Mouse (Mus musculus): Measurements from ENCODE around the gene Usp20. TPM values are rescaled to one million over a fixed set of nuclear protein-coding genes. Genes with fewer than 3 reads are reported as not detected.
"Not testable (repeated sequence)": the region's sequence is repeated elsewhere in the genome, so short reads cannot be mapped to it uniquely, and the experiment has no call there.

Usp20 gene
- 22.9 and 31.3 TPM in 2 replicates for total RNA-seq (2021)
- long read RNA-seq, full-length matches to known transcripts: 16 of 35 reads
- long read RNA-seq, partial matches to known transcripts: 9 of 35 reads
- long read RNA-seq, other reads (novel, unspliced or antisense): 10 of 35 reads

GRCm38 (mm10) chr2:30981790-30982513 lies at the start of gene Usp20, which contains the start of gene BC005624:
TSS of gene Usp20 (plus strand) at chr2:30982279.
TSS of gene BC005624 (minus strand) at chr2:30982201.
- DNase-seq: peak; percentile 99

- DNase-seq: no peak
These were observed 49.0 kb upstream of the Usp20 start for GRCm38 (mm10) chr2:30933032-30933431.

GRCm38 (mm10) chr2:30933917-30934450 lies 48.1 kb upstream of the Usp20 start:
- peak; percentile 71 for DNase-seq

GRCm38 (mm10) chr2:30936808-30937207 lies 45.3 kb upstream of the Usp20 start:
- no peak for DNase-seq

GRCm38 (mm10) chr2:30937731-30938130 lies 44.3 kb upstream of the Usp20 start:
- DNase-seq: no peak

GRCm38 (mm10) chr2:30938574-30938991 lies 43.5 kb upstream of the Usp20 start:
- no peak for DNase-seq

GRCm38 (mm10) chr2:30941586-30941985 lies 40.5 kb upstream of the Usp20 start:
- no peak for DNase-seq

DNA sequence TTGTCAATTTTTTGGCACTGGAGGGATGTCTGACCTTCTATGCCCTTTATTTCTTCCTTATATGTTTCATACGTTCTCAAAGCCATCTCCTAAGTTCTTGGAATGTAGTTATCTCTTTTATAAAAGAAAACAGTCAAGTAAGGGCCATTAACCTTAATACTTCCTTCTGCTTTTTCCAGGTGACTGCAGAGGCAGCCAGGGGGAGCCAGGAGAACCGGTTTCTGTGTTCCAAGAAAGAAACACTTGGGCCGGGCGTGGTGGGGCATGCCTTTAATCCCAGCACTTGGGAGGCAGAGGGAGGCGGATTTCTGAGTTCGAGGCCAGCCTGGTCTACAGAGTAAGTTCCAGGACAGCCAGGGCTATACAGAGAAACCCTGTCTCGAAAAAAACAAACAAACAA lies 40.0 kb upstream of the Usp20 start:
- DNase-seq: not testable (repeated sequence)

- peak; percentile 33 for DNase-seq
These were observed 39.5 kb upstream of the Usp20 start for GRCm38 (mm10) chr2:30942603-30943011.

GRCm38 (mm10) chr2:30952457-30952823 lies 29.6 kb upstream of the Usp20 start:
- DNase-seq: no peak

DNA sequence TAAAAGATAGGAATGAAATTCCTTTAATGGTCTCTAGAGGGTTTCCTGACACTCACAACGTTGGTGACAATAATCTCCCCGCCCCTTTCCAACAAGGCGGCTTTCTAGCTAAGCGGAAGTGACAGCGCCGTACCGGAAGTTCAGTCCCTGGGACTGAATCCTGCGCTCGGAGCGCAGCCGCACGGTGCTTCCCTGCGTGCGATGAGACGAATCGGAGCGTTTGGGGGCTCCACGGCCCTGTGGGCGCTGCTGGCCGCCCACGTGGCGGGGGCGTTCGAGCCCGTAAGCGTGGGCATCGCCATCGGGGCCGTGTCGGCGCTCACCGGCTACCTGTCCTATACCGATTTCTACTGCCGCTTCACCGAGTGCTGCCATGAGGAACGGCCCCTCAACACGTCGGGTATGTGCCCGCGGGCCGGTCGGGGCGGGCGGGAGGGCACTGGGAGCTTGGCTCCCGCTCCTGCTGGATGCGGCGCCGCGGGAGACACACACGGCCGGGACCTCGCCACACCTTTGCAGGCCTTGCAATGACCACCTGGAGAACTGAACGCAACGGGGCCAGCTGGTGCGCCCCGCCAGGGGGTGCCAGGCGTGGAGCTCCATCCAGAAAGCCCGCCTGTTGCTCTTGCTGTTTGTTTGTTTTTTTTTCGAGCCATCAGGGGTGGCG lies 29.1 kb upstream of the Usp20 start, which contains the start of gene Tor1b:
Tor1b (plus strand) TSS at position 136 of the 667 bp plus-strand sequence.
- peak; percentile 82 for DNase-seq

DNA sequence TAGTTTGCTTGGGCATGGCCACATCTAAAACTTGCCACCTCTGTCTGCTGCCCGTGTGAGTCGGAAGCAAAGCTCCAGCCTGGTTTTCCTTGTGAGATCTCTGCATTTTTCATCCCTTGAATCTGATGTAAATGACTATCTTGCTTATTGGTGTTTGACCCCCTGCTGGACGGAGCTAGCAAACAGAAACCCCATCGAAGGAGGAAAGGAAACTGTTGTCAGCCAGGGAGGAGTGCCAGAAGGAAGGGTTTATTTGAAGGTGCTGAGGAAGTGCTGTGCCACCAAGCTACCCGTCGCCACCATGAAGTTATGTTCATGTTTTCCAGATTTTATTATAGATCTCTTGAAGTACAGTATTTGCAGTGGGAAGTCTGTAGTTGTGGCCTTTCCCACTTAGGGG lies 27.3 kb upstream of the Usp20 start:
- DNase-seq: no peak

GRCm38 (mm10) chr2:30957511-30957910 lies 24.6 kb upstream of the Usp20 start:
- DNase-seq: no peak

DNA sequence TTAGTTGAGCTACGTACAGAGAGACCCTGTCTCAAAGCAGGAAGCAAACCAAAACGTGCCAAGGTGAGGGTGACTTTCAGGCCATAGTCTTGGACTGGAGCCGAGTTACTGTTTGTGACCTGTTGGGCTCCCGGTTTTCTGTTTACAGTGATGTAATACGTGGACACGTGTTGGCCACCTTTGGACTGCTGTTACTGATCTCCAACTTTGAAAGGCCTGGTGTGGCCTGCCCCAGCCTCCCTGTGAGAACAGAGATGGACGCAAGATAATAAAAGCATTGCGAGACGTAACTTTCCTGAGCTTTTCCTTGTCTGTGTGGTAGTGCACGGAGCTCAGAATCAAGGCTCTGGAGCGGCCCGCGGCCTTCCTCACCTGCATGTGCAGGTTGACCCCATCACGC lies 23.4 kb upstream of the Usp20 start:
- DNase-seq: no peak

GRCm38 (mm10) chr2:30959856-30960255 lies 22.2 kb upstream of the Usp20 start:
- DNase-seq: no peak

- no peak for DNase-seq
These were observed 19.4 kb upstream of the Usp20 start for GRCm38 (mm10) chr2:30962570-30963254.

DNA sequence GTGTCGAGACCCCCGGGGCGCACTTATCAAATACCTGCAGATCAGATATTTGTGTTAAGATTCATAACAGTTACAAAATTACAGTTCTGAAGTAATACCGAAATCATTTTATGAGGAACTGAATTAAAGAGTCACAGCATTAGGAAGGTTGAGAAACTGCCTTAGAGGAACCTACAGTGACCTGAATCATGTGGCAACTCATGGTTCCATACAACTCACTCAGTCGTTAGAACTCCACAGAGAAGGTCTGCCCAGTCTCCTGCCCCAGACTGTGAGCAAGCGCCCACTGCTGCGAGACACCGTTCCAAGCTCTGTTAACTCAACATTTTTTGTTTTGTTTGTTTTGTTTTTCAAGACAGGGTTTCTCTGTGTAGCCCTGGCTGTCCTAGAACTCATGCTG lies 16.5 kb upstream of the Usp20 start:
- no peak for DNase-seq

DNA sequence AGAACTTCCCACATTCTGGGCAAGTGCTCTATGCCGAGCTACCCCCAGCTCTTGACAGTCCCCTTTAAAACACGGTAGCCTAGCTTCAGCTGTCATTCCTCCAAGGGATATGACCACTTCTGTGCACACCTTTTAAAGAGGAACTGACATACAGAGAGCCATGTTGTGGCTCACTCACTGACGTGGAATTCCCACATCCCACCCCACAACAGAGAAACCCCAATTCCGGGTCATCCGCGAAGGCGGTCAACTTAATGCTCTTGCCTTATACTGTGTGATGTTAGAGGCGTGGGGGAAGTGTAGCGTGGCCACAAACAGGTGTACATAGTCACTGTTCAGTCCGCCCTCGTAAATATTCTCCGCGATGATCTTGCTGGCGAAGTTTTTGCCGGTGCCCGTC lies 15.3 kb upstream of the Usp20 start:
- no peak for DNase-seq

DNA sequence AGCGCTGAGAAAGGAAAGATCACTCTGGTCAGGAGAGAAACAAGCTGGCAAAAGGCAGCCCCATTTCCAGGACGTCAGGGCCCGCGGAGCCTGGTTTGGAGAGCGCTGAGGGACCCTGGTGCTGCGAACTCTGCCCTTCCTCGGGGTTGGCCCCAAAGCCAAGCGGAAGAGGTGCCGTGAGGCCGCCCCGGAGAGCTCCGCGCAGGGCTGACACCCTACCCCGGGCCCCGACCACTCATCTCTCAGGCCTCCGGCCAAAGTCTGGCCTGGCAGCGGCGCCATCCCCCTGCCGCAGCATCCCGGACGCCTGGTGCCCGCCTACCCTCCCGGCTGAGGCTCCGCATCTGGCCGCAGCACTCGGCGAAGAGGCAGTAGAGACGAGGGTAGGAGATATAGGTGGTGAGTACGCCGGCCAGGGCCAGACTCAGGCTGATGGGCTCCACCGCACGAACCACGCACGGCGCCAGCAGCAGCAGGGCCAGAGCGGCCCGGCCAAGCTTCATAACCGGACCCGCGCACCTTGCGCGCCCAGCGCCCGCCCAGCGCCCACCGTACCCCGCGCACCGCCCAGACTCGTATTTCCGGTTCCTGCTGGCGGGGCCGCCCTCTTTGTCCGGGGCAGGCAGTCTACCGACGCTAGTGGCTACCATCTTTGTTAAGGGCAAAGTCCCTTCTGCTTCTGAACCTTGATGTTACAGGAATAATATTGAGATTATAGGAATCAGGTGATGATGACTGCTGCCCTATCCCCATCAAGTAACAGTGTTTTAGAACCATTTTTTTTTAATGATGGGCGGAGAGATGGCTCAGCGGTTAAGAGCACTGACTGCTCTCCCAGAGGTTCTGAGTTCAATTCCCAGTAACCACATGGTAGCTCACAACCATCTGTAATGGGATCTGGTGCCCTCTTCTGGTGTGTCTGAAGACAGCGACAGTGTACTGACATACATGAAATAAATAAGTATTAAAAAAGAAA lies 14.4 kb upstream of the Usp20 start, which contains the start of gene Tor1a:
Tor1a (minus strand) TSS at position 582 of the 976 bp plus-strand sequence.
- DNase-seq: peak; percentile 88

DNA sequence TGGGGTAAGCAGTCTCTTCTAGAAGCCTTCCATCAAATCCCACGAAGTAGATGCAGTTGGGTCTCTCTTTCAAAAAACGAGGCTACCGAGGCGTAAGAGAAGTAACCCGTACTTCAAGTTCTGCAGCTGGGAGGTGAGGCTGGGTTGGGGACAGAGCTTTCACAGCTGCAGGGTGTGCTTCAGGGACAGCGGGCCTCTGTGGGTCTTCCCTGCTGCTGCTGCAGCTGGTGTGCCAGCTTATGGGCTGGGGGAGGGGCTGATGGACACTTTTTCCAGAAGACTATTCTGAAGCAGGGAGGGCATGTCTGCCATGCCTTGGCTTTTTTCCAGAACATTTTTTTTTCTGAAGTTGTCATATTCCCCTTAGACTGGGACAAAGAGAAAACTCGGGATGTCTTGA lies 945 bp downstream of the Usp20 start:
- DNase-seq: no peak
